Mouse (Mus musculus): Measurements from ENCODE around the gene Usp47.

- TF ChIP-seq EP300 (IDR thresholded peaks at IDR 0.05; ENCODE audit: insufficient read depth, low read depth, low read length) (no peak), CTCF (IDR thresholded peaks at IDR 0.05) (no peak), POLR2A (IDR thresholded peaks at IDR 0.05; ENCODE audit: insufficient read depth, low read depth, low read length) (no peak)
Measured at GRCm38 (mm10) chr7:112012621-112013177, 10.6 kb upstream of the Usp47 start.
